Comparison of ENCODE assay signal across 31 mouse cellular contexts in genomic region chr13:95135326-95136150, GRCm38 (mm10).
DNase-seq lines count a peak whose midpoint lies in the region; ATAC-seq lines count a peak whose summit lies in the region.
"Had no signal": no experiment of that assay in that cellular context is flagged by ENCODE, and none has a peak within 500 bp of the region (broad histone marks: within the 10 kb centered on the region; RNA-seq: fewer than 3 reads in every experiment).

No protein-coding gene starts in this region.

- H3K4me1 ChIP-seq in midbrain, embryonic 10.5 days, result peaks cover 12% of the 10 kb centered on the region
- no peaks in the 10 kb centered on the region for H3K4me1 ChIP-seq in midbrain, embryonic 13.5 days (replicated peaks)
- H3K4me1 ChIP-seq: embryonic facial prominence, embryonic 12.5 days; hindbrain, embryonic 12.5 days; limb, embryonic 13.5 days; liver, embryonic 13.5 days had no signal

- 92% methylated on average over 7 of the region's 7 CpGs for WGBS in midbrain, embryonic 10.5 days
- WGBS in midbrain, embryonic 13.5 days, result 90% methylated on average over 7 of the region's 7 CpGs

- no peak overlapping the region for H3K4me3 ChIP-seq in midbrain, embryonic 10.5 days
- H3K4me3 ChIP-seq in midbrain, embryonic 13.5 days (replicated peaks), result no peak overlapping the region
- H3K4me3 ChIP-seq: embryonic facial prominence, embryonic 12.5 days; erythroblast, embryonic 14.5 days; forebrain, embryonic 12.5 days; hindbrain, embryonic 12.5 days; limb, embryonic 13.5 days; liver, embryonic 13.5 days; megakaryocyte, embryonic 14.5 days had no signal

- no peak overlapping the region for H3K9ac ChIP-seq in midbrain, embryonic 13.5 days (replicated peaks)
- H3K9ac ChIP-seq: embryonic facial prominence, embryonic 12.5 days; forebrain, embryonic 12.5 days; forebrain, postnatal 0 days; hindbrain, embryonic 12.5 days; limb, embryonic 13.5 days; liver, embryonic 13.5 days had no signal

- no peak for ATAC-seq in midbrain, embryonic 13.5 days
- ATAC-seq: forebrain, postnatal 0 days; intestine, embryonic 16.5 days; lung, postnatal 0 days had no signal

- no peak overlapping the region for H3K4me2 ChIP-seq in midbrain, embryonic 13.5 days (replicated peaks)
- H3K4me2 ChIP-seq: embryonic facial prominence, embryonic 12.5 days; forebrain, embryonic 12.5 days; heart, embryonic 11.5 days; hindbrain, embryonic 12.5 days; limb, embryonic 13.5 days; liver, embryonic 13.5 days had no signal

- 0 out of 2 replicates have a peak overlapping the region, but pooled peaks have one; percentile 23 for H3K27ac ChIP-seq in midbrain, embryonic 10.5 days (replicated peaks)
- H3K27ac ChIP-seq in midbrain, embryonic 13.5 days, result no peak overlapping the region
- H3K27ac ChIP-seq: embryonic facial prominence, embryonic 12.5 days; forebrain, embryonic 12.5 days; hindbrain, embryonic 12.5 days; limb, embryonic 13.5 days; liver, embryonic 13.5 days had no signal

- DNase-seq in kidney, adult 9 months, result peak; percentile 14
- DNase-seq in kidney, postnatal 10 days, result no peak
- no peak for DNase-seq in midbrain, embryonic 10.5 days (ENCODE audit: low spot score)
- peak; percentile 46 for DNase-seq in brain, adult 2 months (ENCODE audit: low read depth, low spot score)
- no peak for DNase-seq in right cerebral cortex, postnatal 36 days (ENCODE audit: low spot score in 2 of 2)
- no peak for DNase-seq in embryo, embryonic 11 days
- DNase-seq: adrenal gland, postnatal 25 days; cerebellum, adult 18-20 months; cerebellum, postnatal 10 days; forebrain, postnatal 0 days; gastrocnemius, postnatal 14 days; heart, adult 18-20 months; heart, postnatal 36 days; layer of hippocampus, adult 9-11 months; liver, embryonic 13.5 days; lung, adult 18-20 months; lung, postnatal 4 days; midbrain, embryonic 14.5 days; right cerebral cortex, postnatal 14 days; thymus, postnatal 14 days had no signal

- H3K27me3 ChIP-seq in midbrain, embryonic 10.5 days (ENCODE audit: low read depth, poor library complexity, severe bottlenecking), result no peaks in the 10 kb centered on the region
- no peaks in the 10 kb centered on the region for H3K27me3 ChIP-seq in midbrain, embryonic 13.5 days
- H3K27me3 ChIP-seq: CH12.LX; embryonic facial prominence, embryonic 12.5 days; forebrain, embryonic 12.5 days; hindbrain, embryonic 12.5 days; limb, embryonic 13.5 days; liver, embryonic 13.5 days had no signal

- no peaks in the 10 kb centered on the region for H3K36me3 ChIP-seq in midbrain, embryonic 10.5 days
- H3K36me3 ChIP-seq in midbrain, embryonic 13.5 days, result no peaks in the 10 kb centered on the region
- H3K36me3 ChIP-seq: embryonic facial prominence, embryonic 12.5 days; forebrain, embryonic 12.5 days; hindbrain, embryonic 12.5 days; limb, embryonic 13.5 days; liver, embryonic 13.5 days had no signal

- no peaks in the 10 kb centered on the region for H3K9me3 ChIP-seq in midbrain, embryonic 10.5 days (replicated peaks)
- H3K9me3 ChIP-seq in midbrain, embryonic 13.5 days, result no peaks in the 10 kb centered on the region
- H3K9me3 ChIP-seq: embryonic facial prominence, embryonic 12.5 days; forebrain, embryonic 12.5 days; hindbrain, embryonic 12.5 days; limb, embryonic 13.5 days; liver, embryonic 13.5 days had no signal

Comparison
In these comparisons a context has a peak if more than half of its experiments do, and no peak if none do; other contexts are left out.
1. DNase-seq: peak in kidney, adult 9 months (single experiment) and brain, adult 2 months (single experiment); none in kidney, postnatal 10 days (single experiment), midbrain, embryonic 10.5 days (single experiment), right cerebral cortex, postnatal 36 days (0 of 2) and embryo, embryonic 11 days (single experiment).